Mouse (Mus musculus): Measurements from ENCODE around the gene Ywhah.
"Not testable (repeated sequence)": the region's sequence is repeated elsewhere in the genome, so short reads cannot be mapped to it uniquely, and the experiment has no call there.

Ywhah gene

GRCm38 (mm10) chr5:33011132-33012106, 7.2 kb upstream of the Ywhah start:
- in situ Hi-C loops (cut with MboI, MseI): no loop called here

DNA sequence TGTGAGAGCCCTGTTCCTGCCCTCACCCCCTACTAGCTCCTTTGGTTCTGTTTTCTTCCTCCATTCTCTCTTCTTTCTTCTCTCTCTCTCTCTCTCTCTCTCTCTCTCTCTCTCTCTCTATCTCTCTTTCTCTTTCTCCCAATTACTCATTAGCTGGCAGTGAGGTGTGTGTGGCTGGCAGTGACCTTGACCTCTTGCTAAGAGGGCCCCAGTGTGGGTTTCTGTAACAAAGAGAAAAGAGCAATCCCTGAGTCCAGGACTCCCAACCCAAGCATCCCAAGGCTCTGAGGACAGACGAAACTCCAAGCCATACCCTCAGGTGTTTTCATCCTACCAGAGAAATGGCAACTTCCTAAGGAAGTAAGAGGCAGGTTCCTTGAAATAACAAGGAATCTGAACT, 4.5 kb upstream of the Ywhah start:
- in situ Hi-C loops (cut with MboI, MseI): no loop called here

DNA sequence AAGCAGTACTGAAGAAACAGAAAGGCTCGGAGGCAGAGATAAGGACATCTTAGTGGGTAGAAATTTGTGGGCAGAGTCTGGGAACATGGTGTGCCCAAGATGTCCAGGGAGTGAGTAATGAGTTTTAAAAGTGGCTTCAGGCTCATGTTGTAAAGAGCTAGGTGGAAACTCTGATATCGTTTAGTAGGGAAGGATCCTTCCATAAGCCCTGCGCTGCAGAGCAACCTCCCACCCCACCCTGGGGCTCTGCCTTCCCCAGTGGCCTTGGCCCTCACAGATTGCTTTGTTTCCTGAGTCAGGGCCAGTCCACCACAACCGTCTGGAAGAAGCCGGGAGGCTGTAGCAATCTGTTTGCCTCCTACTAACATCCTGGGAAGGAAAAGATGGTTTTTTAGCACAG, 3.0 kb upstream of the Ywhah start:
- in situ Hi-C loops (cut with MboI, MseI): loop anchor here (5.0 kb wide), 1 partner anchor 83 kb away; no protein-coding TSS in a partner anchor

GRCm38 (mm10) chr5:33018189-33018560, 441 bp upstream of the Ywhah start:
- in situ Hi-C loops (cut with MboI, MseI): loop anchor here (5.0 kb wide), 1 partner anchor 86 kb away; no protein-coding TSS in a partner anchor

DNA sequence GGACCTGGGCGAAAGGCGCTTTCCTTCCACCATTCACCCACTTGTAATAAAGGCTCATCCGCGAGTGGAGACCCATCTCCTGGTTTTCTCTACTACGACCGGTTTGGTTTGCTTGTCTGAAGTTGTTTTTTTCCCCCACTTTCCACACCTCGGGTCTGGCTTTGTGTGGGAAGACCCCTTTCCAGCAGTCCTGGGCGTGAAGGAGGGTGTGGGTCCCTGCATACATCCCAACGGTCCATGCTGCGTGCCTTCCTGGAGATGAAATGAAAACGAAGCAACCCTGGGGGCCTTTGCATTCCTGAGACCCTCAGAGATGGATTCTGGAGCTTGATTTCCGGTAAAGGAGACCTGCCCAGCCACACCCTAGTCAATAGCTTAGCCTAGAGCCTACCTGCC, 808 bp downstream of the Ywhah start:
- in situ Hi-C loops (cut with MboI, MseI): loop anchor here (5.0 kb wide), 1 partner anchor 87 kb away; no protein-coding TSS in a partner anchor

- in situ Hi-C loops (cut with MboI, MseI): loop anchor here (10.0 kb wide), 1 partner anchor 307 kb away; no protein-coding TSS in a partner anchor
Measured at GRCm38 (mm10) chr5:33021622-33022021, 3.0 kb downstream of the Ywhah start.

GRCm38 (mm10) chr5:33023337-33023736, 4.7 kb downstream of the Ywhah start:
- in situ Hi-C loops (cut with MboI, MseI): loop anchor here (10.0 kb wide), 1 partner anchor 309 kb away; no protein-coding TSS in a partner anchor

- in situ Hi-C loops (cut with MboI, MseI): loop anchor here (10.0 kb wide), 1 partner anchor 310 kb away; no protein-coding TSS in a partner anchor
Measured at GRCm38 (mm10) chr5:33024474-33024873, 5.9 kb downstream of the Ywhah start.

DNA sequence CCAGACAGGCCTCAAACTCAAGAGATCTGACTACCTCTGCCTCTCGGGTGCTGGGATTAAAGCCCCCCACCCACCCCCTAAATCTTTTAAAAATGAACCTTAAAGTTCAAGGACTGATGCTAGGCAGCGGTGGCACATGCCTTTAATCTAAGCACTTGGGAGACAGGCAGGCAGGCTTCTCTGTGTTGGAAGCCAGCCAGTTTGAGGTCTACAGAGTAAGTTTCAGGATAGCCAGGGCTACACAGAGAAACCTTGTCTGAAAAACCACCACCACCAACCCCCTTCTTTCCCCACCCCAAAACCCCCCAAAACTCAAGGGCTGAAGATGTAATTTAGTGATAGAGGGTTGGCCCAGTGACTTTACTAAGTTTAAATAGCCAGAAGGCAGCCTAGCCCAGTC, 10.0 kb downstream of the Ywhah start:
- in situ Hi-C loops (cut with MboI, MseI): loop anchor here (10.0 kb wide), 1 partner anchor 314 kb away; no protein-coding TSS in a partner anchor

GRCm38 (mm10) chr5:33030425-33031175, 12.0 kb downstream of the Ywhah start:
- in situ Hi-C loops (cut with MboI, MseI): no loop called here

DNA sequence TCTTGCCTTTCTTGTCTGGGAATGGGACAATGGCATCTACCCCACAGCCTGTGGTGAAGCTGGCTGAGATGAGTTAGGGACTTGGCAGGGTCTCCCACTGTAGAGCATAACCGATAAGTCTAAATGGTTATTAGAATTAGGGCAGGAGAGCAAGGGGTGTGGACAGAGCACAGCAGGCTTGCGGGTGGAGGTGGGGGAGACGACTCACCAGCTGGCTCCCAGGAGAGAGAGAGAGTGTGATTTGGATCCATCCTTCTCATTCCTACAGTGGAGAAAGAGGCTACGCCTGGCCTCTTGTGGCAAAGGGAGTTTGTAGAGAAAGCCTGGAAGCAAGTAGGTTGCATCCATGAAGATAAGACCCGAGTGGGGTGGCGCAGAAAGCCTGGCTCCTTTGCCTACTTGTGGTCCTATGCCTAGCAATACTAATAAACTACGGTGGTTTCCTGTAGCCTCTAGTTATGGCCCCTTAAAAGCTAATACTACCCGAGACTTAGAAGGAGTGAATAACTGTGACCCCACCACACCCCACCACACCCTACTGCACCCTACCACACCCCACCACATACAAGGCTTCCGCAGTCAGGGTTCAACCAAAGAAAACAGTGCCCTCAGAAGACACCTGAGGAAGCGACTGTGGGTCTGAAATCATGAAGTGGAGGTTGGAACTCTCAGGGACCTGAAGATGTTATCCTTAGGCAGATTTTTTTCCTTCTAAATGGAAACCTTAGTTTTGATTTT, 13.6 kb downstream of the Ywhah start:
- in situ Hi-C loops (cut with MboI, MseI): no loop called here

DNA sequence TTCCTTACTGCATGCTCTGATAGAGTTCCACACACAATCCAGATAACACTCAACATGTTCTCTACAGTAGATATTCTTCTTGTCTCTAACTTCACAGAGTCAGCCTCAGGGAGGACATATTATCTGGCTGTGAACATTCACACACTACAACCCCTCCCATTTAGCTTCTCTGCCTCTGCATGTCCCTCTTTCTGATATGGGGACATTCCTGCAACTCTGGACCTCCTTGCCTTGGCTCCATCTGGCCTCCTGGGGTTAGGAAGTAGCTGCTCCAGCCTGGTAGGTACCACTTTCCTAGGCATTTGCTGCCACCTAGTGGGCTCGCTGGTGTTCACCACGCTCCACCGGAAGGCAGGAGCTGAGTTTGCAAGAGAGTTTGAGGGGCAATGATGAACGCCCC, 14.5 kb downstream of the Ywhah start:
- in situ Hi-C loops (cut with MboI, MseI): no loop called here

DNA sequence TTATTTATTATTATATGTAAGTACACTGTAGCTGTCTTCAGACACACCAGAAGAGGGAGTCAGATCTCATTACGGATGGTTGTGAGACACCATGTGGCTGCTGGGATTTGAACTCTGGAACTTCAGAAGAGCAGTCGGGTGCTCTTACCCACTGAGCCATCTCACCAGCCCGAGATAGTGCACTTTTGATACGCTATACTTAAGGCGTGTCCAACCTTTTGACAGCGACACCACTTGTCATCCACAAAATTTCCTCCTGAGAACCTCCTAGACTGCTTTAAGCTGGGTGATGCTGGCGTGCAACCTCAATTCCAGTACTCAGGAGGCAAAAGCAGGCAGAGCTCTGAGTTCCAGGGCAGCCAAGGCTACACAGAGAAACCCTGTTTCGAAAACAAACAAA, 15.0 kb downstream of the Ywhah start:
- in situ Hi-C loops (cut with MboI, MseI): not testable (repeated sequence)

- in situ Hi-C loops (cut with MboI, MseI): no loop called here
Measured at GRCm38 (mm10) chr5:33034100-33034499, 15.5 kb downstream of the Ywhah start.

GRCm38 (mm10) chr5:33034916-33035315, 16.3 kb downstream of the Ywhah start:
- in situ Hi-C loops (cut with MboI, MseI): no loop called here

- in situ Hi-C loops (cut with MboI, MseI): no loop called here
Measured at GRCm38 (mm10) chr5:33038656-33039509, 20.3 kb downstream of the Ywhah start.

DNA sequence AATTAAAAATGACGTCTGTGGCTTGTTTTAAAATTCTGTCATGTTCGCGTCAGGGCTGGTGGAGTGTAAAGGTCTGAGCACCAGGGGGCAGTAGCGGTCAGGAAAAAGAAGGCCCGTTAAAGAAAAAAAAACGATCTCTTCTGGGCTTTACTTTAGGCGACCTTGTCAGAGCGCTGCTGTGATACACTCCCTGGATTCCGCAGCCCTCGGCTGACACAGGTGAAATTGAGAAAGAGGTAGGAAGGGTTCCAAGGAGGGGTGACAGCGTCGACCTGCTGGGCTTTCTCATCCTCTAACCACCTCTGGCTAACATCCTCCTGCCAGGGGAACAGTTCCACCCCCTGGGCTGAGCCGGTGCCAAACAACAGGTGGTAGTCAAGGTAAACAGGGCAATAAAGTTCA, 20.9 kb downstream of the Ywhah start:
- in situ Hi-C loops (cut with MboI, MseI): no loop called here

- in situ Hi-C loops (cut with MboI, MseI): not testable (repeated sequence)
Measured at GRCm38 (mm10) chr5:33040735-33041134, 22.1 kb downstream of the Ywhah start.

GRCm38 (mm10) chr5:33043397-33043796, 24.8 kb downstream of the Ywhah start:
- in situ Hi-C loops (cut with MboI, MseI): no loop called here

DNA sequence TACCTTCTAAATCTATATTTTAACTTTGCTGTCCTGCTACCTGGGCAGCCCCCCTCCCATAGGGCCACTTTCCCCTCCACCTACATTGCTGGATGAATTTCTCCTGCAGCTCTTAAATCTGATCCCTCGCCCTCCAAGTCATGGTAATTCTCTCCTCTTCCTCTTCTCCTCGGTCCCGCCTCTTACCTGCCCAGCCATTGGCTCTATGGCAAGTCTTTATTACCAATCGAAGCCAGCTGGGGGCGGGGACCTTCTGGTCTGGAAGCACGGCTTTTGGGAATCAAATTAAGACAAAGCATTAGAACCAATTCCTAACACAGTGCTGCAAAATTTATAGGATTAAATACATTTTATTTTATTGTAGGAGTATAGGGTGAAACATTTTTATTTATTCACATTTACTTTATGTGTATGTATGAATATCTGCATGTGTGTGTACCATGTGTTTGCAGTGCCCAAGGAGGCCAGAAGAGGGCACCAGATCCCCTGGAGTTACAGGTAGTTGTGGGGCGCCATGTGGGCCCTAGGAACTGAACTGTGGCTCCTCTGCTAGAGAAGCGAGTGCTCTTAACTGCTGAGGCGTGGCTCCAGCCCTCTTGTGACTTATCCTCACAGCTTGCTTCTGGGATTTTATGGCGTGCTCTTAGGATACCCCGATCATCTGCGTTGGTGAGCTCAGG, 26.2 kb downstream of the Ywhah start:
- in situ Hi-C loops (cut with MboI, MseI): loop anchor here (5.0 kb wide), 1 partner anchor 93 kb away; no protein-coding TSS in a partner anchor
